Mouse (Mus musculus) CH12F3 (cell line): ENCODE results near the gene Hnf4a.

ENCODE experiments used
- in situ Hi-C: fragments of 300-500 bp; cut with MboI; formaldehyde crosslinking; loops from 2 replicates; pipeline ENCODE4 v1.14.3; 2020; ENCODE audit warnings: low sequenced_read_pairs

Hnf4a gene

DNA sequence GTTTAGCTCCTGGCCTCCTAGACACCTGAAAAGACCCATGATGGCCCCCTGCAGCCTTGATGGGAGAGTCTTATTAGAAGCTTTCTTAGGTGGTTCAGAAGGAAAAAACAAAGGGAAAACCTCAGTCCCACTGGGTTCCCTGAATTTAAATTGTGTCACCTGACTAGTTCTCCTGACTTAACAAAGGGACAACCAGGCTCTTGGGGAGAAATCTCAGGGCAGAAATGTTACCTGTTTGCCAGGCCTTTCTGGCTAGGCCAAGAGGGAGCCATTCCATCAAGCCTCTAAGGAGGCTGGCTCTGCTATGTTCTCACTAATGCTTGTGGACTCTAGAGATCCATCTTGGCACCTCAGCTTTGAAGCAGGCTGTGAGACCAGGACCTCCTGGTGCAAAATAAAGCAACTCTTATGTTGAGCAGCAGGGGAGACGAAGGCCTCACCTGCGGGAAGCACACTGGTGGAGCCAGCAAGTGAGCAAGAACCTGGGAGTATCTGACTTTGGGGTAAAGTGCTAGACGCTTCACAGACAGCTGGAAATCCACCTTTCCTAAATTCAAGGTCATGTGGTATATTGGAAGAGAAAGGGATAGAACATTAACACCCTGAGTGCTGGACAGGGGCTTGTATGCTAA, 110.7 kb downstream of the Hnf4a start:
- in situ Hi-C loops, result no loop called here

DNA sequence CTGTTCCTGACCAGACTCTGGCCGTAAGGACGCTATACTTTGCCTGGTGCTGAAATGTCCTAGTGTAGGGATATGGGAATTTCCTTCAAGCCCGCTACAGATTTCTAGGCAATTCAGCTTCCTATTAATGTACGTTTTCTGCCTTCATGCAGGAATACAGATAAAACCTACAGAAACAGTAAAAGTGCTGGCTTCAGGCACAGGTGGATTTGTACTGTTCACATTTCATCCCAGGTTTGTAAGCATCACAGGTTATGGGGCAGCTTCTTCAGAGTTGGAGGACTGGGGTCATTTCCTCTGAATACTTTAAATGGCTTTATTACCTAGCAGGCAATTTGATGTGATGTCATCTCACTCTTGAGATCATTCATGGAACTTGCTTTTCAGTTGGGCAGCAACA, 111.3 kb downstream of the Hnf4a start:
- in situ Hi-C loops, result no loop called here

- in situ Hi-C loops, result loop anchor here (10.0 kb wide), 1 partner anchor 94 kb away; no protein-coding TSS in a partner anchor
Observed at GRCm38 (mm10) chr2:163620451-163620850, 113.8 kb downstream of the Hnf4a start.

- in situ Hi-C loops, result loop anchor here (10.0 kb wide), 1 partner anchor 93 kb away; no protein-coding TSS in a partner anchor
Observed at GRCm38 (mm10) chr2:163621401-163621800, 114.8 kb downstream of the Hnf4a start.
